9 mouse cellular contexts compared by ENCODE assay signal in genomic region chr8:125935649-125936048, GRCm38 (mm10). TPM values are rescaled to one million over a fixed set of nuclear protein-coding genes. Genes with fewer than 3 reads are reported as not detected.
DNase-seq lines count a peak whose midpoint lies in the region; ATAC-seq and TF ChIP-seq lines count a peak whose summit lies in the region.
"Had no signal": no experiment of that assay in that cellular context is flagged by ENCODE, and none has a peak within 500 bp of the region (broad histone marks: within the 10 kb centered on the region; RNA-seq: fewer than 3 reads in every experiment).

No protein-coding gene starts in this region.

- H3K4me3 ChIP-seq in heart, postnatal 0 days (ENCODE audit: low read depth, low read length), result no peak overlapping the region
- H3K4me3 ChIP-seq: limb, embryonic 15.5 days had no signal

- H3K27me3 ChIP-seq in heart, postnatal 0 days (ENCODE audit: control insufficient read depth, insufficient read depth, low read length), result no peaks in the 10 kb centered on the region
- H3K27me3 ChIP-seq: limb, embryonic 15.5 days had no signal

- peak; percentile 76 for TF ChIP-seq CTCF in heart, postnatal 0 days (IDR thresholded peaks at IDR 0.05; ENCODE audit: low read depth)

- H3K27ac ChIP-seq in heart, postnatal 0 days (ENCODE audit: low read depth), result no peak overlapping the region
- H3K27ac ChIP-seq: limb, embryonic 15.5 days had no signal

- no peaks in the 10 kb centered on the region for H3K9me3 ChIP-seq in heart, postnatal 0 days (replicated peaks; ENCODE audit: control insufficient read depth, low read length)
- H3K9me3 ChIP-seq: limb, embryonic 15.5 days had no signal

- no peaks in the 10 kb centered on the region for H3K36me3 ChIP-seq in heart, postnatal 0 days (replicated peaks; ENCODE audit: control insufficient read depth, insufficient read depth, low read length)
- H3K36me3 ChIP-seq: limb, embryonic 15.5 days had no signal

- DNase-seq in heart, postnatal 0 days (ENCODE audit: low spot score), result peak; percentile 38
- no peak for DNase-seq in heart, adult 11 months
- peak; percentile 50 to 56 for DNase-seq in B cell, adult 2 months
- peak; percentile 71 for DNase-seq in adrenal gland, postnatal 14 days
- peak; percentile 42 for DNase-seq in embryo, embryonic 11.5 days (ENCODE audit: low read depth, low spot score)
- DNase-seq in layer of hippocampus, adult 11-12 months (ENCODE audit: low spot score), result peak; percentile 68
- DNase-seq in lung, postnatal 25 days (ENCODE audit: low spot score), result peak; percentile 43
- DNase-seq in testis, postnatal 10 days (ENCODE audit: low spot score), result peak; percentile 85

- no peak for TF ChIP-seq EP300 in heart, postnatal 0 days (IDR thresholded peaks at IDR 0.05; ENCODE audit: low read depth)

- WGBS in heart, postnatal 0 days, result 43% methylated on average over 9 of the region's 9 CpGs

- H3K9ac ChIP-seq in heart, postnatal 0 days (replicated peaks; ENCODE audit: low read depth, low read length), result no peak overlapping the region
- H3K9ac ChIP-seq: limb, embryonic 15.5 days had no signal

- ATAC-seq in heart, postnatal 0 days (ENCODE audit: insufficient read depth, low read depth), result no peak

- no peaks in the 10 kb centered on the region for H3K4me1 ChIP-seq in heart, postnatal 0 days (ENCODE audit: control insufficient read depth, insufficient read depth)
- H3K4me1 ChIP-seq: limb, embryonic 15.5 days had no signal

- H3K4me2 ChIP-seq in heart, postnatal 0 days (ENCODE audit: low read depth, low read length), result no peak overlapping the region
- H3K4me2 ChIP-seq: limb, embryonic 15.5 days had no signal

RNA-seq across cellular contexts. Expression of gene Map3k21, which starts 25.4 kb away (rescaled TPM):
- total RNA-seq in heart, postnatal 0 days (2014; rRNA removed; ENCODE audit: low replicate concordance), result 0.34 and 1.2 TPM in 2 replicates
- 0.07 and 0.14 TPM in 2 replicates for polyA plus RNA-seq in heart, postnatal 0 days (2015; fragmentation: Nextera tagmentation; extraction: Ambion mirVana)
- 1.3 and 1.4 TPM in 2 replicates for total RNA-seq in adrenal gland, postnatal 14 days (2021)

RNA-seq across cellular contexts. Expression of gene Pcnx2, which starts 37.5 kb away (rescaled TPM):
- total RNA-seq in heart, postnatal 0 days (2014; rRNA removed; ENCODE audit: low replicate concordance), result 0.04 and 0.12 TPM in 2 replicates
- polyA plus RNA-seq in heart, postnatal 0 days (2015; fragmentation: Nextera tagmentation; extraction: Ambion mirVana), result 0.16 and 0.22 TPM in 2 replicates
- total RNA-seq in adrenal gland, postnatal 14 days (2021), result 0.45 and 0.52 TPM in 2 replicates

RNA-seq across cellular contexts. Expression of gene Kcnk1, which starts 59.3 kb away (rescaled TPM):
- total RNA-seq in heart, postnatal 0 days (2014; rRNA removed; ENCODE audit: low replicate concordance), result 0.12 and 10.5 TPM in 2 replicates
- 0.55 and 0.78 TPM in 2 replicates for polyA plus RNA-seq in heart, postnatal 0 days (2015; fragmentation: Nextera tagmentation; extraction: Ambion mirVana)
- 1.1 and 1.2 TPM in 2 replicates for total RNA-seq in adrenal gland, postnatal 14 days (2021)
